Mouse (Mus musculus): Measurements from ENCODE around the gene Dusp22. TPM values are rescaled to one million over a fixed set of nuclear protein-coding genes. Genes with fewer than 3 reads are reported as not detected.

The Dusp22 gene
- 3.4 TPM for total RNA-seq (2023)

DNA sequence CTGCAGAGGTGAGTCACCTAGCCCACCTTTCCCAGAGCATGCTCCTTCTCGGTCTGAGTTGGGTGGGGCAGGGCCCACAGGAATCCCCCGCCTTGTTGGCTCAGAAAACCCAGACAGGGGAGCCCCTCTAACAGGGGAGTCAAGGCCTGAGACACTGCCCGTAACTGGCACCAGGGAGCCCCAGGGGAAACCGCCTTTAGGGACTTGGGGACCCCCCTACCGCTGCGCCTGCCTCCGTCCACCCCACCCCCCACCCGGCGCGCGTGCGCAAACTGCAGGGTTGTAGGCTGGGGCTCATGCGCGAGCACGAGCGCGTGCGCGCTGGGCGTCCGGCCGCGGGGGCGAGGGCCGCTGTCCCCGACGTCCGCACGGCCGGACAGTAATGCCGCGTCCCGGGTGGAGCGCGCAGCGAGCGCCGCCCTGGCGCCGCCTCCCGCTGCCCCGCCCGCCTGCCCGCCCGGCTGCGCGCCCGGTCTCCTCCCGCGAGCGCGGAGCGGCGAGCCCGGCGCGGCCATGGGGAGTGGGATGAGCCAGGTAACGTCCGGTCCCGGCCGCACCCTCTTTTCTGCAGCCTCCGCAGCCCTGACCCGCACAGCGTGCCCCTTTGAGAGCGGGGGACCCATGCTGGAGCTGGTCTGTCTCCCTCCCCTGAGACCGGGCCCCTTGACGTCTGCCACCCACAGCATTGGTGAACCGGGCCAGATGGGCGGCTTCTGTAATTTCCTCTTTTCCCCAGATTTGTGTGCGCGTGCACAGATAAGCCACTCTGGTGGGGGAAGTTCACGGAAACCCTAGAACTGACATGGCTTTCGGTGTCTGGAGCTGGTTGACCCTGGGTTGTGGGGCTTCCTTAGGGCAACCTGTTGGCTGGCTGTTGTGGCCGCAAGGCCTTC lies at the start of gene Dusp22:
TSS of gene Dusp22 (plus strand) at position 387 of the 893 bp plus-strand sequence.

DNA sequence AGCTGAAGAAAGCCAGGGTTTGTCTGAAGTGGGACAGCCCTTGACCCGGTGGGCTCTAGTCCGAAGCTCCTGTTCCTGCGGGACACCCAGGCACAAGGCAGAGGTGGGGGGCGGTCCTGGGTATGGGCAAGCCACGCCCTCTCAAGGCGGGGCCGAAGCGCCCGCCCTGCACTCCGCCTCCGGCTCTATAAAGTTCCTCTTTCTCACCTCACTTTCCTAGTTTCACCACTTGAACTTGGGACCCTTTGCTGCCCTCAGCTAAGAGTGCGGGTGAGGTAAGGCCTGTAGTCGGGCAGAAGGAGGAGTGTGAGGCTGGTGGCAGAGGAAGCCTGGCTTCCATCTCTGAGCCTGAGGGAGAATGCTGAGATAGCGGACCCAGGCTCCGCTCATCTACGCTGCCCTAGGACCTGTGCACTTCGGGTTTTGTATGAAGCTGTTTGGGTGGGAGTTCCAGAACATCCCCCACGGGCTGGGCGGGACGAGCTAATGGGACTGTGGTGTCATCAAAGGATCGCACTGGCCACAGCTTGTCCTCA lies 89.3 kb downstream of the Dusp22 start, which contains the start of gene Irf4:
TSS of gene Irf4 (plus strand) at position 206 of the 536 bp plus-strand sequence.

Other genes starting within 250 kb of the Dusp22 start
- 84.6 TPM for gene Uqcrfs1, start 114.6 kb upstream of the Dusp22 start, total RNA-seq (2023)
- gene Irf4, start 89.2 kb downstream of the Dusp22 start, total RNA-seq (2023): 34.6 TPM

Data from CD4-positive naive resting alpha-beta T cell, adult 57 days (primary cell).